Mouse (Mus musculus) left cerebral cortex, postnatal 4 days (tissue): ENCODE data around the gene Xpo5. TPM values are rescaled to one million over a fixed set of nuclear protein-coding genes. Genes with fewer than 3 reads are reported as not detected.

ENCODE experiments used
- DNase-seq: peaks from one replicate; pipeline ENCODE4 v3.0.0-alpha.2; 2022
- intact Hi-C: fragments of 180-260 bp; cut with DNase I; formaldehyde crosslinking; loops from one replicate; pipeline ENCODE4 v1.15.1; 2025
- total RNA-seq, 2 experiments: library from RNA; stranded (reverse); gene quantifications; 2 replicates each; pipeline ENCODE4 v1.2.3; 2021

Gene Xpo5
- total RNA-seq, result 10 to 100 TPM; 45.0 to 46.3 TPM

DNA sequence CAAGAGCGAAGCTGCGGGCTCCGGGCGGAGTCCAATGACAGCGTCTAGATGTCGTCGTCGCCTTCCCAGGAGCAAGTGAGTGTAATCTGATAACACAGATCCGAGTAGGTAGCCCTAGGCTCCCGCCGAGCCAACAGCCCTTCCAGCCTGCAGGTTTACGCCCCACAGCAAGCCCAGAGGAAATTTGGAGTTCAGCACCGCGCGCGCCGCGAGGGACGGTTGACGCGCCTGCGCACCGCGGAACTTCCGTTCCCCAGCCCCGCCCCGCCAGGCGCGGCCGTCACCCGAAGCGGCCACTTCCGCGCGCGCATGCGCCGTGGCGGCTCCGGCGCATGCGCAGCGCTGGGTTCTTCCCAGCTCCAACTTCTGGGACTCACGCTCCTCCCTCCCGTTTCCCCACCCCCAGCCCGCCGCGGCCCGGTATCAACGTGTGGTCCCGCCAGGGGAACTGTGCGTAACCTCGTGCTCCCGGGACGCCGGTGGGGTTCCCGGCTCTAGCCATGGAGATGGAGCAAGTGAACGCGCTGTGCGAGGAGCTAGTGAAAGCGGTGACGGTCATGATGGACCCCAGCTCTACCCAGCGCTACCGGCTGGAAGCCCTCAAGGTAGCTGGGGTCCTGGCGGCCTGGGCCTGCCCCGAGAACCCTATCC lies at the start of gene Xpo5, which contains the start of gene Polh:
Gene Xpo5, plus strand, starts transcription at position 362 of the 651 bp plus-strand sequence.
Gene Polh, minus strand, starts transcription at position 225 of the 651 bp plus-strand sequence.
- intact Hi-C loops, result no loop called here
- peak; percentile 94 for DNase-seq

DNA sequence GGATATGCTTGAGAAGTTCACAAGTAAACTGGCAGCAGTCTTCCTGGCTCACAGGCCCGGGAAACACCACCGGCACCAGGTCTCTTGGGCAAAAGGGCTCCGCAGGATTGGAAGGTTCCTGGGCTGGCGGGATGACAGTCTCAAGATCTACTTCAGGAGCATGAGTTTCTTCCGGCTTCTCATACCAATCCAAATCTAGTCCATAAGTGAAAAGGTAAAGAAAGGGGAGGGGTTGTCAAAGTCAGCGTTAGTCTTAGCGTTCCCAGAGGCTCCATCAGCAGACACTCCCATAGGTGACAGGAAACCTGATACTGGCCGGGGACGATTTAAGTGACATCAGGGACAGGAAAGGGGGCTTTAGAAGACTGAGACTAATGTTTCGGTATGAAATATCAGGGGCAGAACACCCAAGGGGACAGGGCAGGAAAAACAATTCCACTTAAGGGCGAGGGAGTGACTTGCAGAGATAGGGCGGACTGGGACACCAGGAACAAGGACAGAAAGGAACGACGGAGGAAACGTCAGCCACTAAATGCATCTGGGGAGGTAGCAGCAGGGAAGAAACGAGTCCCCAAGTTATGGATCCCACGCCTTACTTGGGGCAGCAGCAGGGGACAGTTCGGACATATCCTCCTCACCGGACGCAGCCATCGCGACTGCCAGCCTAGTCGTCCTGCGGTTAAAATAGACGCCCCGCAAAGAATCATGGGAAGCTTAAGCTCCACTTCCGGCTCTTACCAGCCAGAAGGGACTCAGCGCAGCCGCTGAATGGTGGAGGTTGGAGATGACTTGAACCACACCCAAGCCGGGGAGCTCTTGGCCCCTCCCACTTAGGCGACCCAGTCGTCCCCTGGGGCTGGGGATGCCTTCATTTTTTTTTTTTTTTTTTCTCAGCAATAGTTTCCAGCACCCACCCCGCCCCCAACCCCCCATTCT lies 49.5 kb upstream of the Xpo5 start, which contains the start of gene Mad2l1bp:
Gene Mad2l1bp, minus strand, starts transcription at position 707 of the 936 bp plus-strand sequence.
- intact Hi-C loops, result no loop called here
- DNase-seq, result peak; percentile 90

DNA sequence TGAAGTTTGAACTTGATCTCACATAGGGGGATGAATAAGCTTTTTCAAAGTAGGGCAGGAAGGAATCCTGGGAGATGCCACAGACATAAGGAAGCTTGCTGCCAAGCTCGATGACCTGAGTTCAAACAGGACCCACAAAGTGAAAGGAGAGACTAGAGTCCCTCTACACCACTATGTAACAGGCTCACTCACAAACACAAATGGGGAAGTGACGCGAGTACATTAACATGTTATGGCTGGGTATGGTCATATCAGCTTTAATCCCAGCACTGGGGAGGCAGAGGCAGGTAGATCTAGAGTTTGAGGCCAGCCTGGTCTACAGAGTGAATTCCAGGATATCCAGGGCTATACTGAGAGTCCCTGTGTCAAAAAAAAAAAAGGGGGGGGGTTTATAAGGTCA lies 48.2 kb upstream of the Xpo5 start:
- no peak for DNase-seq
- intact Hi-C loops, result no loop called here

DNA sequence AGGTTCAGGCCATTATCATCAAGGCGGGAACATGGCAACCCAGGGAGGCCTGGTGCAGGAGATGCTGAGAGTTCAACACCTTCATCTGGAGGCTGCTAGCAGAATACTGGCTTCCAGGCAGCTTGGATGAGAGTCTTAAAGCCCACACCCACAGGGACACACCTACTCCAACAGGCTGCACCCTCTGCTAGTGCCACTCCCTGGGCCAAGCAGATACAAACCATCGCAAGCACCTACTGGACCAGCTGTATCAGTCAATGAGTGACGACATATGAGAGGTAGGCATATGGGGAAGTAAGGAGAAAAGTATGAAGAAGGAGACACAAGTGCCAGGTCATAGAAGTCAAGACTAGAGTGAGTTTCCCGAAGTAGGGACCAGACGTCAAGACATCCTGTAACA lies 45.9 kb upstream of the Xpo5 start:
- DNase-seq, result no peak
- intact Hi-C loops, result no loop called here

DNA sequence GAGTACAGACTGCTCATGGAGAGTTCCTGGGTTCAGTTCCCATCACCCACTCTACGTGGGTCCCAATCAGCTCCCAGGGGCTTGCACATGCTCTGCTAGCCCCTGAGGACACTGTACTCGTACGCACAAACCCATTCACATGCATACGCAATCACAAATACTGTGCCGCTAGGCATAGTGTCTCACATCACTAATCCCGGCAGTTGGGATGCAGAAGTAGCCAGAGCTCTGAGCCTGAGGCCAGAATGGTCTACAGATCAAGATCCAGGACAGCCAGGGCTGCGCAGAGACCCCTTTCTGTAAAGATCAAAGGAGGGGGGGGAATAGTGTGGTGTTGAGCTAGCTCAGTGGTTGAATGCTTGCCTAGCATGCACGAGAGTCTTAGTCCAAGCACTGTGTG lies 45.5 kb upstream of the Xpo5 start:
- intact Hi-C loops, result no loop called here
- DNase-seq, result no peak

DNA sequence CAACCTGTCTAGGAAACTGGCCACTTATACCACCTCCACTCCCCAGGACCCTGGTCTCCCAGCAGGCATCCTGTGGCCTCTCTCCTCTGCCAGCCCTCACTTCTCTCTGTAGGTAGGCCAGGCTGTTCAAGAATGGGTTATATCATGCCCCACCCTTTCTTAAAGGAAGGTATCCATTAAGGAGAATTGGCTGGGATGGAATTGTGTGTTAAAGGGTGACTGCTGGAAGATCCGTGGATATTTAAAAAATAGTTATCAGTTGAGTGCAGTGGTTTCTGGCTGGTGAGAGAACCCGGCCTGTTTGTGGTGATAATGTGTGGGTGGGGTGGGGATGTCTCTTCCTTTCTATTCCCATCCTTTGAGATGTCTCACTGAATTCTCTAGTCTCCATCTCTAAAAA lies 43.3 kb upstream of the Xpo5 start:
- intact Hi-C loops, result no loop called here
- DNase-seq, result no peak

DNA sequence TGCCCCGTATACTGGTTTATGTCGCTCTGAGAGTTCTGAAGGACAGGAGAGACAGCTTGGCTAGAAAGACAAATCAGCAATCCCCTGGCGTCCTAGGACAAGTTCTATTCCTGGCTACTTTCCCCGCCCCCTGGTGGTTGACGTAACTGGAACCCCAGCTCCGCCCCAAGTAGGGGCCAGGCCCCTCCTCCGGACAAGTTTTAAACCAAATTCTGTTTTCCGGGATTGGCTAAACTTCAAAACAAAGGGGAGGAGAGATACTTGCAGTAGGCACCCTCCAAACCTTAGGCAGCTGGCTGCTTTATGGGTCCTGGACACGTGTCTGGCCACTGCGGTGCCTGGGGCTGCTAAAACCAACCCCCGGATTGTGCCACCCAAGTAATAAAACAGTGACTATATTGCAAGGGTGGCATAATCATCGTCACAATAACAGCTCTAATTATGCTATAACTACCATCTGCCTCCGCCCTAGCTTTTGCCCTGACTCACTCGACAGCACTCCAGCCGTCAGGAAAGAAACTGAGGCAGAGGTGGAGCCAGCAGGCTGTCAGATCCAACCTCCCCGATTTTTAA lies 42.4 kb upstream of the Xpo5 start:
- DNase-seq, result peak; percentile 88
- intact Hi-C loops, result no loop called here

DNA sequence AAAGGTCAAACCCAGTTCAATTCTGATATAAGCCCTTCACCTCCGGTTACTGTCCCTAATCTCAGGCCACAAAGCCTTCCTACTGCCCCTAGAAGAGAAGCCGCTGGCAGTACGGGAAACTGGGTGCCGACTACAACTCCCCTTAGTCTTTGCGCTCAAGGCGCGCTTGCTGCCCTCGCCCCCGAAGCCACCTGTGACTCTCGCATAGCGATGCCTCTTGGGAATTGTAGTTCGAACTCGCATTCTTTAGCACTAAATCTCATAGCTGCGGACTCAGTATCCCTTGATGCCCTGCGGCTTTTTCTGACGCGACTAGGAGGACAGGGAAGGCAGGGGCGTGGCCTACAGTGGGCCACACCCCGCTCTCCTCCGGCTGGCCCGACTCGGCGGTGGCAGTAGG lies 41.9 kb upstream of the Xpo5 start, which contains the start of gene Gtpbp2:
Gene Gtpbp2, plus strand, starts transcription at position 347 of the 400 bp plus-strand sequence.
- intact Hi-C loops, result no loop called here
- peak; percentile 97 for DNase-seq

DNA sequence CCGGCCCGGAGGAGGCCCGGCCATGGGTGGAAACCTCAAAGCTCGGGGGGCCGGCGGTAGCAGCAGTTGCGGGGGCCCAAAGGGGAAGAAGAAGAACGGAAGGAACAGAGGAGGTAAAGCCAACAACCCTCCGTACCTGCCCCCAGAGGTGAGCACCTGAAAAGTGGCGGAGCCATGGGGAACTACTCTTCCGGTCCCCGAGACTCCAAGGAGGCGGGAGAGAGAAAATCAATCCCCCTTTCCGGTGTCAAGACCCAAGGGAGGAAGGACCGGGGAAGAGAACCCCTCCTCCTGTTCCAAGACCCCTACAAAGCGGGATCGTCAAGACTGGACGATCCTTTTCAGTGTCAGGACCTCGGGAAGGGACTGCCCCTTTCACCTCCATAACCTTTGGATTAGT lies 41.4 kb upstream of the Xpo5 start:
- no peak for DNase-seq
- intact Hi-C loops, result no loop called here

DNA sequence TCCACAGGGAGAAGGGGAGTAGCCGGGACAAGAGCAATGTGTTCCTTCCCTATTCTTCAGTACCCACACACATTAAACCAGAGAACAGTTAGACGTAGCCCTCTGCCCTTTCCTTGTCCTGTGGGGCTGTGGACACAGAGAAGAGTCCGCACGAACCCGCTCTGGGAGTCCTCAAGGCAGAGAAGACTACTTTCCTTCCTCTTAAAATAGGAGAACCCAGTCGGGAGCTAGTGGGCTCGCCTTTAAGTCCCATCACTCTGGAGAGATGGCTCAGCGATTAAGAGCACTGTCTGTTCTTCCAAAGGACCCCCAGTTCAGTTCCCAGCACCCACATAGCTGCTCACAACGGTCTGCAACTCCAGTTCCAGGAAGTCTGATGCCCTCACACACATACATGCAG lies 40.9 kb upstream of the Xpo5 start:
- intact Hi-C loops, result no loop called here
- DNase-seq, result no peak

DNA sequence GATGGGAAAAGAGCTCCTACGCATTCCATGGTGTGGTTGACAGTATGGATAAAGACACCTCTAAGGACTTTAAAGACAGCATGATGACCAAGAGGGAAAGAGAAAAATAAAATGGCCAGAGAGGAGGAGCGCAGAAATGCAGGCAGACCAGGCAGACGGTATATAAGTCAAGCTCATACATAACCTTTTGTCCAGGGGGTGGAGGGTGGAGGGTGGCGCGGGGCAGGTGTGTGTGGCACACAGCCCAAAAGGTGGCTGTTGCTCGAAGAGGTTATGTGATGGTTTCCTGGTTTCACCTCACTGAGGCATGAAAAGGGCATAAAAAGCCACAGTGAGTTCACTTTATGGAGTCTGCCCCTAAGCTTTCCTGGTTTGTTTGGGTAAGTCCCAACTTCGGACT lies 40.0 kb upstream of the Xpo5 start:
- intact Hi-C loops, result no loop called here
- no peak for DNase-seq

DNA sequence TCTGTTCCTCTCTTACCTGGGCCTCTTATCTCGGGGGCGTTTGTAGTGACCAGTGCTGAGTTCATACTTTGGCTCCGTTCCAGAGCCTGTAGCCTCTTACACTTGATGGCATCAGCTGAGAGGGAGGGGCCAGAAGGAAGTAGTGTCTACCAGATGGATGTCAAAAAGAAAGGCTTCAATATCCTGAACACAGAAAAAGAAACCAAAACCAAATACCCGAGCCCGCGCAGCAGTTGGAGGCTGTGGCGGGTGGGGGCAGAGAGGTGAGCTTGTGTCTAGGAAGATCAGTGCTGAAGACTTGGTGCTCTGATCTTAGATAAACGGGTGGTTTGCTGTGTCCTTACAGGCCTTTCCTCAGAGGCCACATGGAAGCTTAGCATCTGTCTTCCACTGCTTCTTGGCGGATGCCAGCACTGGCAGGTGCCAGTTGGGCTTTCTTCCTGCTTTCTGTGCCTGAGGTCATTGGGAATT lies 39.6 kb upstream of the Xpo5 start:
- DNase-seq, result no peak
- intact Hi-C loops, result no loop called here

DNA sequence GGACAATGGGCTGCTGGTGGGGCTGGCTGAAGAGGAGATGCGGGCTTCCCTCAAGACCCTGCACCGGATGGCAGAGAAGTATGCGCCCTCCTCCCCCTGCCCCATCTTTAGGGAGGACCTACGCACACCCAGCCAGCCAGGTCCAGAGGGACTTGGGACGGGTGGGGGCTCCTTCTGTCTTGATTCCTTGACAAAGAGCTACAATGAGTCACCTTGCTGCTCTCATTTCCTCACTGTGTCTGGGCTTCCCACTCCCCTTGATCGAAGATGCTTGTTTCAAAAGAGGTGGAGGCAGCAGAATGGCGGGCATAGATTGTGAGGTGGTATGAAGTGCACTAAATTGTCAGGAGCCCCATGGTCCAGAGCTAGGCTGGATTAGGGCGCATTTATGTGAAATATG lies 38.3 kb upstream of the Xpo5 start:
- DNase-seq, result no peak
- intact Hi-C loops, result no loop called here

DNA sequence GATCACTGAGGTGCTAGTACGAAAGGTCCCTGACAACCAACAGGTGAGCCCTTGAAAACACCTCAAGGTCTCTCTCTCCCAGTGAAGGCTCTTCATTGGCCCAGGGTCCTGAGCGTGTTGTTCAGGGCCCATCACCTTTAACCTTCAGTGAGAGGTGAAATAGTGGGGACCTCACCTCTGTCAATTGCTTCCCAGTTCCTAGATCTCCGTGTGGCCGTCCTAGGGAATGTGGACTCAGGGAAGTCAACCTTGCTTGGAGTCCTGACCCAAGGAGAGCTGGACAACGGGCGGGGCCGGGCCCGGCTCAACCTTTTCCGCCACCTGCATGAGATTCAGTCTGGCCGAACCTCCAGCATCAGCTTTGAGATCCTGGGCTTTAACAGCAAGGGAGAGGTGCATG lies 37.8 kb upstream of the Xpo5 start:
- DNase-seq, result no peak
- intact Hi-C loops, result no loop called here

DNA sequence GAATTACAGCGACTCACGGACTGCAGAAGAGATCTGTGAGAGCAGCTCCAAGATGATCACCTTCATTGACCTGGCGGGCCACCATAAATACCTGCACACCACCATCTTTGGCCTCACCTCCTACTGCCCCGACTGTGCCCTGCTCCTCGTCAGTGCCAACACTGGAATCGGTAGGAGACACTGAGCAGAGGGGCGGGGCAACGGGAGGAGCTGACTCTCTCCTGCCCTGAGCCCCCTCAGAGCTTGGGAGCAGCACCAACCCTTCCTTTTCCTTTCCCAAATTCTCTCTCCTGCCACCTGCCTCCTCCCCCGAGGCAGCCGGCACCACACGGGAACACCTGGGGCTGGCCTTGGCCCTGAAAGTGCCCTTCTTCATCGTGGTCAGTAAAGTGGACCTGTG lies 37.1 kb upstream of the Xpo5 start:
- intact Hi-C loops, result no loop called here
- no peak for DNase-seq

DNA sequence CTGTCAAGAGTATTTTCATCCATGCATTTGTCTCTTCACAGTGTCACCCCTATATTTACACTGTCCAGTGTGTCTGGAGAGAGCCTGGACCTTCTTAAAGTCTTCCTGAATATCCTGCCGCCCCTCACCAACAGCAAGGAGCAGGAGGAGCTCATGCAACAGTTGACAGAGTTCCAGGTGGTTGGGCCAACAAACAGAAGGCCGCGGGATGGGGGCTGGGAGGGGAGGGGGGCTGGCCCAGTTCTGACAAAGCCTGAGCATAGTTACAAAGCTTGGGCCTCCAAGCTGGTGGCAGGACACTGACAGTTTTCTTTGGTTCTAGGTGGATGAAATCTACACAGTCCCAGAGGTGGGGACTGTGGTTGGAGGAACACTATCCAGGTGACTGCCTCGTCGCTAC lies 36.3 kb upstream of the Xpo5 start:
- intact Hi-C loops, result no loop called here
- DNase-seq, result peak; percentile 49

DNA sequence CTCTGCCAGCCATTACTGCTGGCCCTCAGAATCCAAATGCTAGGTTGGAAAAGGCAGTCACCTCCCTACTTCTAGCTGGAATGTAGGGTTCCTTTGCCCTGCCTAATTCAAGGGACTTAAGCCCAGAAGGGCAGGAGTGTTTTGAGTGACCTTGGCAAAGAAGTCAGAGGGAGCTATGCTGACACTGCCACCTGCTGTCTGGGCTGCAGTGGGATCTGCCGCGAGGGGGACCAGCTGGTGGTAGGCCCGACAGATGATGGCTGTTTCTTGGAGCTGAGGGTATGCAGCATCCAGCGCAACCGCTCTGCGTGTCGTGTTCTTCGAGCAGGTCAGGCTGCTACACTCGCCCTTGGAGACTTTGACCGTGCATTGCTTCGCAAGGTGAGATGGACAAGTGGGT lies 35.6 kb upstream of the Xpo5 start:
- DNase-seq, result peak; percentile 51
- intact Hi-C loops, result no loop called here

DNA sequence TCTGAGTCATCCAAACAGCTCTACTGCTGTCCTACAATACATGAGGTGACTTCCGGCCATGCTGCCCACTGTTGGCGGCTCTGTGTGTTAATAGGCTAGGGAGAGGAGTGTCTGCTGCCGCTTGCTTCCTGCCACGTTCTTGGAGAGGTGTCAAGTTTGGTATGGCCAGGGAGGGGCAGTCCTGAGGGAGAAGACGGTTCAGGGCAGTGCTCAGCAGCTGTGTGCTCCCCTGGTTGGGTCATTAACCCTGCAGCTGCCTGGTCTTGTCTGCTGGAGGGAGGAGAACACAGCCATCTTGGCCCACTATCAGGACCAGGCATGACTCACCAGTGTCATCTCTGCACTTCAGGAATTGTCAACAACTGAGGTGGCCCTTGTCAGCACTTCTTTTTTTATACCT lies 34.3 kb upstream of the Xpo5 start:
- DNase-seq, result no peak
- intact Hi-C loops, result no loop called here

DNA sequence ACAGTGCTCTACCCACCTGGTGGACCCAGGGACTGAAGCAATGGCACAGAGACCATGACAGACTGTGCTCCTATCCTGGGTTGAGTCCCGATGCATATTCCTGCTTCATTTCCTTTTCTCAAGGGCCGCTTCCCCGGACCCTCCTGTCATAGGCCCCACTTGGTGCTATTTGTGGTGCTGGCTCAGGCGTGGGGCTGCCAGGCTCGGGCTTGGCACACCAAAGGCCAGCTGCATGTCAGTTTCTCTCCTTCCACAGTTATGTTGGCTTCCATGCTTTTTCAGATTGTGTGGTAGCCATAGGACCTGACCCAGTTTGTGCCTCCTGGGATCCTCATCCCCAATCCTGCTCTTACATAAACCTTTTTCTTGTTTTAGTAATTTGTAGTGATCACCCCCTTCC lies 33.8 kb upstream of the Xpo5 start:
- no peak for DNase-seq
- intact Hi-C loops, result no loop called here

DNA sequence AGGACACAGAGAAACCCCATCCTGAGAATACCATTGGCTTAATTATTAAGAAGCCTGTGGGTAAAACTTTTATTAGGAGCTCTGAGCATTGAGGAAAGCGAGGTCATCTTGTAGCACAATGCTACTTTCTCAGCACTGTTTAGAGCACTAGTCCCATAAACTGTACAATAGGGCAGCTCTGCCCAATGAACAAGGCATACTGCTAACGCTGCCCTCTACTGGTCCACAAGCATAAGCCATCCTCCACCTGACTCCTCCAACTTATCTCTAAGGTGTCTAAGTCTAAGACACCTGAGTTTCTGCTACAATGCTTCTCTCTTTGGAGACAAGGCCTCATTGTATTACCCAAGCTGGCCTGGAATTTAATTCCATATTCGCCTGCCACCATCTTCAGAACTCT lies 32.0 kb upstream of the Xpo5 start:
- no peak for DNase-seq
- intact Hi-C loops, result no loop called here

DNA sequence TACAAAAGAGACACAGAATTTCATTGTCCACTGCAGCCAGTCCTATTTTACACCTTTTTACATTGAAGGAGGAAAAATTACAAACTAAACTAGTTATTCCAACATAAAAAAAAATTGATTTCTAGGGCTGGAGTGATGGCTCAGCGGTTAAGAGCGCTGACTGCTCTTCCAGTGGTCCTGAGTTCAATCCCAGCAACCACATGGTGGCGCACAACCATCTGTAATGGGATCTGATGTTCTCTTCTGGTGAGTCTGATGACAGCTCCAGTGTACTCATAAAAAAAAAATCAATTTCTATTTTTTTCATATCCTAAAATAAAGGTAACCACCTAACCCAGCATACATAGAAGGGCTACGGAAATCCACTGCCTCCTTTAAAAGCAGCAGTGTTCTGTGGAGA lies 20.3 kb upstream of the Xpo5 start:
- no peak for DNase-seq
- intact Hi-C loops, result no loop called here

DNA sequence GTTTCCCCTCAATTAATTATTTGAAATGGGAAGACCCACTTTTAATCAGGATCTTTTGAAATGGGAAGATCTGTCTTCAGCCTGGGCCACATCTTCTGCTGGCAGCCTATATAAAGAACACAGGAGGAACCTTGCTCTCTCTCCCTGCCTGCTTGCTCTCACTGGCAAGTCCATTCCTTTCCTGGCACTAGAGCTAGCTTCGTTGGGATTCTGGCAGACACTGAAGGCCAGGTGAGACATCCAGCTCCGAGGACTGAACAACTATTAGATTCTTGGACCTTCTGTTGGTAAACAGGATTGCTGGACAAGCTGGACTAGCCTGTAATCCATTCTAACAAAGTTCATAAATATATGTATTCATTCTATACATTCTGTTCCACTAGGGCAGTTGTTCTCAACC lies 13.8 kb upstream of the Xpo5 start:
- DNase-seq, result no peak
- intact Hi-C loops, result no loop called here
